Comparison of ENCODE assay signal across 8 mouse cellular contexts in the genomic region with DNA sequence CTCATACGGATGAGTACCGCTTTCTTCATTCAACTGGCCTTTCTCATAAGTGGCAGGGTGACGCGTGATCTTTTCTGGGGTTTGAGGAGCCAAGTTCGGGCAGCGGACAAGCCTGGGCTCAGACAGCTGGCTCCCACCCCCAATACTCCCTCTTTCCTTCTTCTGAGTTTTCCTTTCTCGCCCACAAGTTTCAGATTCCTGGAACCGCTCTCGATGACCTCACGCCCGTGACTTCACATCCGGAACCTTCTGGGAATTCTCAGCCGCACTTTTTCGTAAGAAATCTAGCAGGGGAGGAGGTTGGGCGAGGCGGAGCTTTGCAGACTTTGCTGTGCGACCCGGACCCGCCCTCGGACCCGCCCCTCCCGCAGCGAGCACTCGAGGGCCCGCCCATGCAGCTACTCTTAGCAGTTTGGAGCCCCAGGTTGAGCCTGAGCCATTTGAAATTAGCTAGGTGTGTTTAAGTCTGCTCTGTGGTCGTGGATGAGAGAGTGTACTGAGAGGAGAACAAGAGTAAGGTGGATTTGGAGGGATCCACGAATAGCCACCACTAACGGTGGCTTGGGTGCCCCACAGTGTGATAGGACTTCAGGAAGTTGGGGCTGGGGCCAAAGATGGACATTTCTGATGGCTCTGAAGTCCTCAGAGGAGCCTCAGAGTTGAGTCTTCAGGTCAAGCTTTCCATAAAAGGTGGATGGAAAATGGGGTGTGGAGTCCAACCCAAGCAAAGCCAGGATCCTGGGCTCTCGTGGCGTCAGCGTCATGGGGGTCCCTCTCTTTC. TPM values are rescaled to one million over a fixed set of nuclear protein-coding genes. Genes with fewer than 3 reads are reported as not detected.
DNase-seq lines count a peak whose midpoint lies in the region; ATAC-seq and TF ChIP-seq lines count a peak whose summit lies in the region.

No protein-coding gene starts in this region.

- peak overlapping the region; percentile 54 for H3K4me2 ChIP-seq in embryonic facial prominence, embryonic 12.5 days (replicated peaks)
- peak overlapping the region; percentile 72 for H3K4me2 ChIP-seq in liver, postnatal 0 days (ENCODE audit: low read depth, low read length)
- H3K4me2 ChIP-seq in neural tube, embryonic 13.5 days = peak overlapping the region; percentile 56

- WGBS in embryonic facial prominence, embryonic 12.5 days = 10% methylated on average over 31 of the region's 31 CpGs
- WGBS in heart, embryonic 10.5 days = 10% methylated on average over 31 of the region's 31 CpGs
- WGBS in liver, postnatal 0 days (ENCODE audit: insufficient replicate concordance) = 9% methylated on average over 31 of the region's 31 CpGs
- WGBS in neural tube, embryonic 13.5 days = 10% methylated on average over 31 of the region's 31 CpGs

- H3K4me3 ChIP-seq in embryonic facial prominence, embryonic 12.5 days = peak overlapping the region; percentile 38
- peak overlapping the region; percentile 64 for H3K4me3 ChIP-seq in heart, embryonic 10.5 days
- peak overlapping the region; percentile 37 for H3K4me3 ChIP-seq in liver, postnatal 0 days (ENCODE audit: low read depth, low read length)
- H3K4me3 ChIP-seq in neural tube, embryonic 13.5 days = peak overlapping the region; percentile 29
- H3K4me3 ChIP-seq in testis, adult 2 months (ENCODE audit: control insufficient read depth, low read depth, low read length) = peak overlapping the region; percentile 65

- TF ChIP-seq POLR2A in testis, adult 2 months (IDR thresholded peaks at IDR 0.05; ENCODE audit: control insufficient read depth, low read depth, low read length) = no peak

- no peaks in the 10 kb centered on the region for H3K27me3 ChIP-seq in embryonic facial prominence, embryonic 12.5 days
- peaks cover 5% of the 10 kb centered on the region for H3K27me3 ChIP-seq in heart, embryonic 10.5 days (ENCODE audit: insufficient read depth, poor library complexity, severe bottlenecking)
- H3K27me3 ChIP-seq in liver, postnatal 0 days (ENCODE audit: insufficient read depth, low read length) = no peaks in the 10 kb centered on the region
- peaks cover 13% of the 10 kb centered on the region for H3K27me3 ChIP-seq in neural tube, embryonic 13.5 days
- no peaks in the 10 kb centered on the region for H3K27me3 ChIP-seq in testis, adult 2 months (ENCODE audit: control insufficient read depth, insufficient read depth, low read length)

- peak; percentile 88 for ATAC-seq in embryonic facial prominence, embryonic 12.5 days (ENCODE audit: insufficient number of reproducible peaks, insufficient read depth, low FRiP score, low TSS enrichment)
- peak; percentile 91 for ATAC-seq in liver, postnatal 0 days
- peak; percentile 65; the same call in 1 of the 2 replicates for ATAC-seq in neural tube, embryonic 13.5 days (ENCODE audit: low read depth)

- H3K36me3 ChIP-seq in embryonic facial prominence, embryonic 12.5 days = no peaks in the 10 kb centered on the region
- H3K36me3 ChIP-seq in heart, embryonic 10.5 days = no peaks in the 10 kb centered on the region
- no peaks in the 10 kb centered on the region for H3K36me3 ChIP-seq in liver, postnatal 0 days (replicated peaks; ENCODE audit: insufficient read depth, low read length)
- no peaks in the 10 kb centered on the region for H3K36me3 ChIP-seq in neural tube, embryonic 13.5 days
- H3K36me3 ChIP-seq in testis, adult 2 months (ENCODE audit: control insufficient read depth, insufficient read depth, low read length) = no peaks in the 10 kb centered on the region

- DNase-seq in left cerebral cortex, adult 18-20 months (ENCODE audit: low spot score in 2 of 2) = peak; percentile 70 to 77
- no peak for DNase-seq in left cerebral cortex, adult 11 months (ENCODE audit: low spot score)
- DNase-seq in heart, embryonic 10.5 days (ENCODE audit: low spot score) = peak; percentile 98
- DNase-seq in kidney, adult 8-10 months = peak; percentile 93 to 95
- DNase-seq in liver, postnatal 0 days = peak; percentile 92

- H3K27ac ChIP-seq in embryonic facial prominence, embryonic 12.5 days = peak overlapping the region; percentile 66
- H3K27ac ChIP-seq in heart, embryonic 10.5 days = peak overlapping the region; percentile 91
- peak overlapping the region; percentile 89 for H3K27ac ChIP-seq in liver, postnatal 0 days (ENCODE audit: low read depth)
- no peak overlapping the region for H3K27ac ChIP-seq in neural tube, embryonic 13.5 days (replicated peaks)
- peak overlapping the region; percentile 36 for H3K27ac ChIP-seq in testis, adult 2 months (ENCODE audit: control insufficient read depth, insufficient read depth, low read depth, low read length)

- H3K4me1 ChIP-seq in embryonic facial prominence, embryonic 12.5 days = no peaks in the 10 kb centered on the region
- H3K4me1 ChIP-seq in heart, embryonic 10.5 days = peaks cover 19% of the 10 kb centered on the region
- H3K4me1 ChIP-seq in liver, postnatal 0 days (ENCODE audit: insufficient read depth) = peaks cover 40% of the 10 kb centered on the region
- H3K4me1 ChIP-seq in neural tube, embryonic 13.5 days (replicated peaks) = peaks cover 10% of the 10 kb centered on the region; the same call in 1 of the 2 replicates
- peaks cover 8% of the 10 kb centered on the region for H3K4me1 ChIP-seq in testis, adult 2 months (ENCODE audit: control insufficient read depth, insufficient read depth, low read length)

- H3K9me3 ChIP-seq in embryonic facial prominence, embryonic 12.5 days = no peaks in the 10 kb centered on the region
- H3K9me3 ChIP-seq in heart, embryonic 10.5 days = no peaks in the 10 kb centered on the region
- H3K9me3 ChIP-seq in liver, postnatal 0 days (ENCODE audit: low read length) = no peaks in the 10 kb centered on the region
- no peaks in the 10 kb centered on the region for H3K9me3 ChIP-seq in neural tube, embryonic 13.5 days

- peak; percentile 82 for TF ChIP-seq EP300 in liver, postnatal 0 days (IDR thresholded peaks at IDR 0.05; ENCODE audit: low read depth)

- no peak for TF ChIP-seq CTCF in liver, postnatal 0 days (IDR thresholded peaks at IDR 0.05; ENCODE audit: low read depth)
- no peak for TF ChIP-seq CTCF in testis, adult 2 months (IDR thresholded peaks at IDR 0.05; ENCODE audit: control insufficient read depth, insufficient read depth, insufficient replicate concordance, low read depth, low read length)

- peak overlapping the region; percentile 41; the same call in 1 of the 2 replicates for H3K9ac ChIP-seq in embryonic facial prominence, embryonic 12.5 days
- H3K9ac ChIP-seq in liver, postnatal 0 days (replicated peaks) = peak overlapping the region; percentile 56
- H3K9ac ChIP-seq in neural tube, embryonic 13.5 days = peak overlapping the region; percentile 61

RNA-seq across cellular contexts. Expression of a gene that starts 17.7 kb away (rescaled TPM):
- total RNA-seq in left cerebral cortex, adult 18-20 months (2021) = 10 to 100 TPM; 20.5 to 26.8 TPM
- 3.4 and 4.6 TPM in 2 replicates for polyA plus RNA-seq in embryonic facial prominence, embryonic 12.5 days (2016; fragmentation: Nextera tagmentation; extraction: Ambion mirVana)
- 7.5 and 8.0 TPM in 2 replicates for polyA plus RNA-seq in heart, embryonic 10.5 days (2016; fragmentation: Nextera tagmentation; extraction: Ambion mirVana)
- 2.9 and 3.4 TPM in 2 replicates for polyA plus RNA-seq in liver, postnatal 0 days (2015; fragmentation: Nextera tagmentation; extraction: Ambion mirVana)
- 1.0 and 1.8 TPM in 2 replicates for polyA plus RNA-seq in neural tube, embryonic 13.5 days (2015; fragmentation: Nextera tagmentation; extraction: Ambion mirVana)
- 99.8 and 99.9 TPM in 2 replicates for polyA plus RNA-seq in testis, adult 2 months (2012; rRNA removed)

RNA-seq across cellular contexts. Expression of a gene that starts 21.3 kb away (rescaled TPM):
- under 1 TPM; 0.07 to 0.12 TPM for total RNA-seq in left cerebral cortex, adult 18-20 months (2021)
- polyA plus RNA-seq in embryonic facial prominence, embryonic 12.5 days (2016; fragmentation: Nextera tagmentation; extraction: Ambion mirVana) = 0.33 and 0.37 TPM in 2 replicates
- polyA plus RNA-seq in heart, embryonic 10.5 days (2016; fragmentation: Nextera tagmentation; extraction: Ambion mirVana) = 41.1 and 90.1 TPM in 2 replicates
- 0.13 TPM in 2 replicates for polyA plus RNA-seq in liver, postnatal 0 days (2015; fragmentation: Nextera tagmentation; extraction: Ambion mirVana)
- polyA plus RNA-seq in neural tube, embryonic 13.5 days (2015; fragmentation: Nextera tagmentation; extraction: Ambion mirVana) = 0.06 and 0.17 TPM in 2 replicates
- polyA plus RNA-seq in testis, adult 2 months (2012; rRNA removed) = 0.67 and 0.90 TPM in 2 replicates

Comparison
In these comparisons a context has a peak if more than half of its experiments do, and no peak if none do; other contexts are left out.
1. RNA of a gene that starts 17.7 kb away (polyA plus RNA-seq): 99.8 to 99.9 TPM in testis, adult 2 months; 7.5 to 8.0 TPM in heart, embryonic 10.5 days, 3.4 to 4.6 TPM in embryonic facial prominence, embryonic 12.5 days, 2.9 to 3.4 TPM in liver, postnatal 0 days and 1.0 to 1.8 TPM in neural tube, embryonic 13.5 days; every median in the first group is over 10 times any median in the second.
2. RNA of a gene that starts 21.3 kb away (polyA plus RNA-seq): 41.1 to 90.1 TPM in heart, embryonic 10.5 days; 0.67 to 0.90 TPM in testis, adult 2 months, 0.33 to 0.37 TPM in embryonic facial prominence, embryonic 12.5 days, 0.13 TPM in liver, postnatal 0 days and 0.06 to 0.17 TPM in neural tube, embryonic 13.5 days; every median in the first group is over 10 times any median in the second.
3. Peak in every context shown above with its lines, with median percentiles within 50 percentile points of each other: ATAC-seq, H3K4me2 ChIP-seq, H3K4me3 ChIP-seq and H3K9ac ChIP-seq.